Mouse (Mus musculus): Measurements from ENCODE around the gene Hip1r.

DNA sequence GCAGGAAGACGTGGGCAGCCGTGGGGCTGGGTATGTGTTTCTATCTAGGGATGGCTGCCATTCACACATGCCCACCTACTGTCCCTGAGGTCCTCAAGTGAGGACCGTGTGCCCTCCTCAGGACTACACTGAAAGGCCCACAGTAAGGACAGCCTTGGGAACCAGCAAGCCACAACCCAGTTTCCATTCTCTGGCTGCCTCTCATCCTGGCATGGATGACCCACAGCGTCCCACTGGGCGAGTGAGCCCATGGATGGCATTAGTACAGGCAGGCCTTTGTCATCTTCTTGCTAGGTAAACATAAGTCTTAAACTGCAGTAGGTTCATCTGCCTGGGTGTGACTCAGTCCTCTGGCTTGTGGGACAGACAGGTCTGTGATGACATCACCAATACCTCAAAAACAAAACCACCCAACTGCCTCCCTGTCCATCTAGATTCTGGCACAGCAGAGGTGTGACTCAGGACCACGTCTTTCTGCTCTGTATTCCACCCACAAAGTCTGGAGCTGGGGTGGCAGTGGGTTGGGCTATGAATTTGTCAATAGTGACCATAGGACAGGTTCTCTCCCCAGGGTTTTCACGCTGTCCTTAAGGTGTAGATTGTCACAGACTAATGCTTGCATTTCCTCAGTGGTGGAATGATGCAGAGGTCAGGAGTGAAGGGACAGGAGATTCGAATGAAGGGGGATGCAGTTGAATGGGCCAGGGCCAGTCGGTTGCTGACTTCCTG is 7.3 kb downstream of the Hip1r start:
- TF ChIP-seq MAX (IDR thresholded peaks at IDR 0.05; ENCODE audit: low read depth) (no peak), POLR2AphosphoS2 (IDR thresholded peaks at IDR 0.05; ENCODE audit: insufficient read length, low read depth) (no peak), POLR2A (IDR thresholded peaks at IDR 0.05; ENCODE audit: insufficient read length, low read depth) (no peak), TCF3 (IDR thresholded peaks at IDR 0.05; ENCODE audit: insufficient read length, low read depth) (no peak)

Data from myocyte (in vitro differentiated cells).